In genomic region chr5:4661420-4662197, GRCm38 (mm10) we compare ENCODE assay signal across 12 mouse cellular contexts.
DNase-seq lines count a peak whose midpoint lies in the region; ATAC-seq and TF ChIP-seq lines count a peak whose summit lies in the region.
"Had no signal": no experiment of that assay in that cellular context is flagged by ENCODE, and none has a peak within 500 bp of the region (broad histone marks: within the 10 kb centered on the region; RNA-seq: fewer than 3 reads in every experiment).

No protein-coding gene starts in this region.

- H3K9ac ChIP-seq in heart, embryonic 12.5 days: no peak overlapping the region
- no peak overlapping the region for H3K9ac ChIP-seq in limb, embryonic 11.5 days (ENCODE audit: low read length)
- H3K9ac ChIP-seq: liver, embryonic 15.5 days; midbrain, embryonic 13.5 days had no signal

- TF ChIP-seq POLR2A in brain, embryonic 14.5 days (IDR thresholded peaks at IDR 0.05; ENCODE audit: borderline replicate concordance, extremely low read depth, insufficient read depth, insufficient read length, poor library complexity, severe bottlenecking): no peak

- no peaks in the 10 kb centered on the region for H3K27me3 ChIP-seq in heart, embryonic 12.5 days (replicated peaks)
- H3K27me3 ChIP-seq in limb, embryonic 11.5 days (ENCODE audit: control insufficient read depth, insufficient read depth, low read length): no peaks in the 10 kb centered on the region
- H3K27me3 ChIP-seq: liver, embryonic 15.5 days; midbrain, embryonic 13.5 days had no signal

- no peaks in the 10 kb centered on the region for H3K36me3 ChIP-seq in heart, embryonic 12.5 days
- H3K36me3 ChIP-seq in limb, embryonic 11.5 days (ENCODE audit: control insufficient read depth, insufficient read depth, low read length): no peaks in the 10 kb centered on the region
- H3K36me3 ChIP-seq: liver, embryonic 15.5 days; midbrain, embryonic 13.5 days had no signal

- peak overlapping the region; percentile 17 for H3K4me2 ChIP-seq in heart, embryonic 12.5 days
- H3K4me2 ChIP-seq in limb, embryonic 11.5 days (ENCODE audit: low read depth, severe bottlenecking): peak overlapping the region; percentile 8; the same call in 1 of the 2 replicates
- H3K4me2 ChIP-seq: liver, embryonic 15.5 days; midbrain, embryonic 13.5 days had no signal

- 0 out of 2 replicates have a peak, but pooled peaks cover 2% of the 10 kb centered on the region for H3K9me3 ChIP-seq in heart, embryonic 12.5 days (replicated peaks)
- H3K9me3 ChIP-seq in limb, embryonic 11.5 days (ENCODE audit: control insufficient read depth, low read length): no peaks in the 10 kb centered on the region
- H3K9me3 ChIP-seq: liver, embryonic 15.5 days; midbrain, embryonic 13.5 days had no signal

- 47% methylated on average over 12 of the region's 12 CpGs for WGBS in heart, embryonic 12.5 days
- 29% methylated on average over 12 of the region's 12 CpGs for WGBS in limb, embryonic 11.5 days

- no peak for ATAC-seq in heart, embryonic 12.5 days (ENCODE audit: insufficient number of reproducible peaks, low FRiP score)
- ATAC-seq in limb, embryonic 11.5 days (ENCODE audit: insufficient number of reproducible peaks, low FRiP score, low TSS enrichment, low read depth): no peak
- ATAC-seq: midbrain, embryonic 13.5 days had no signal

- H3K4me3 ChIP-seq in heart, embryonic 12.5 days: no peak overlapping the region
- no peak overlapping the region for H3K4me3 ChIP-seq in limb, embryonic 11.5 days (ENCODE audit: low read depth, low read length)
- H3K4me3 ChIP-seq: liver, embryonic 15.5 days; midbrain, embryonic 13.5 days had no signal

- no peak overlapping the region for H3K27ac ChIP-seq in heart, embryonic 12.5 days (ENCODE audit: poor library complexity, severe bottlenecking)
- no peak overlapping the region for H3K27ac ChIP-seq in limb, embryonic 11.5 days (replicated peaks; ENCODE audit: low read depth, low read length)
- H3K27ac ChIP-seq: liver, embryonic 15.5 days; midbrain, embryonic 13.5 days had no signal

- TF ChIP-seq CTCF in brain, embryonic 14.5 days (IDR thresholded peaks at IDR 0.05; ENCODE audit: borderline replicate concordance, extremely low read depth, insufficient read depth, insufficient read length): no peak

- DNase-seq in heart, postnatal 25 days (ENCODE audit: low spot score): no peak
- DNase-seq in brain, embryonic 14.5 days (ENCODE audit: low read depth): peak; percentile 37
- no peak for DNase-seq in limb, embryonic 11.5 days (ENCODE audit: low spot score)
- peak; percentile 37 for DNase-seq in lung, postnatal 14 days
- DNase-seq in adrenal gland, postnatal 10 days: no peak
- no peak for DNase-seq in left cerebral cortex, postnatal 36 days (ENCODE audit: low spot score in 2 of 2)
- no peak for DNase-seq in spleen, postnatal 4 days (ENCODE audit: low spot score in 2 of 2)
- DNase-seq: B cell, adult 2 months; right cerebral cortex, postnatal 14 days had no signal

- peaks cover 10% of the 10 kb centered on the region for H3K4me1 ChIP-seq in heart, embryonic 12.5 days (replicated peaks)
- H3K4me1 ChIP-seq in limb, embryonic 11.5 days (ENCODE audit: control insufficient read depth, insufficient read depth, low read length): peaks cover 5% of the 10 kb centered on the region; the same call in 1 of the 2 replicates
- H3K4me1 ChIP-seq: liver, embryonic 15.5 days had no signal

- intact Hi-C loops in heart, postnatal 25 days (cut with DNase I): no loop called here
- intact Hi-C loops in left cerebral cortex, postnatal 36 days (cut with DNase I): no loop called here

Comparison
In these comparisons a context has a peak if more than half of its experiments do, and no peak if none do; other contexts are left out.
1. DNase-seq: peak in brain, embryonic 14.5 days (single experiment) and lung, postnatal 14 days (single experiment); none in heart, postnatal 25 days (single experiment), limb, embryonic 11.5 days (single experiment), adrenal gland, postnatal 10 days (single experiment), left cerebral cortex, postnatal 36 days (0 of 2) and spleen, postnatal 4 days (0 of 2).